Mouse (Mus musculus) testis, adult 2 months (tissue): ENCODE results near the gene Krt6a.

Experiments used
- CTCF ChIP-seq: fragments of 200-500 bp; IDR thresholded peaks from 2 replicates; pipeline ENCODE4 v1.5.1; 2012; ENCODE audit warnings: low read depth, mild to moderate bottlenecking, inconsistent platforms, low read length, moderate library complexity; ENCODE audit not compliant: control insufficient read depth, insufficient read depth, insufficient replicate concordance
- POLR2A ChIP-seq: fragments of 200-500 bp; IDR thresholded peaks from 2 replicates; pipeline ENCODE4 v1.6.1; 2012; ENCODE audit warnings: low read depth, mild to moderate bottlenecking, inconsistent platforms, low read length, moderate library complexity; ENCODE audit not compliant: control insufficient read depth

DNA sequence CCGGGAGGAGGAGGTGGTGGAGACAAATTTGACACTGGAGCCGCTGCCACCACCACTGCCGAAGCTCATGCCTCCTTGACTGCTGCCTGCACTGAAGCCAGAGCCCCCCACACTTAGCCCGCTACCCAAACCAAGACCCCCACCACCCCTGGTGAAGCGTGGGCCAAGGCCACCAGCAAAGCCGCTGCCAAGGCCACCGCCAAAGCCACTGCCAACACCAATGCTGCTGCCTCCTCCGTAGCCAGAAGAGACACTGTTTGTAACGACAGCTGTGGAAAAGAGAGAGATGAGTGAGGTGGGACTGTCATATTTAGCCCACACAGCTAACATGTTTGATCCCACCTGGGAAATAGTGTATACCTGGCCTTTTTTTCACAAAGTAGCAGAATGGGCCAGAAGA, 13.3 kb upstream of the Krt6a start:
- TF ChIP-seq POLR2A (no peak), CTCF (no peak)
